Mouse (Mus musculus): ENCODE results near the gene Sdccag8. TPM values are rescaled to one million over a fixed set of nuclear protein-coding genes. Genes with fewer than 3 reads are reported as not detected.

Sdccag8 gene
- total and polyA plus RNA-seq, 2 experiments from 2014 or later: 5.9 to 8.1 TPM

GRCm38 (mm10) chr1:177065732-177066131 lies 251.3 kb downstream of the Sdccag8 start:
- Histone ChIP-seq H3K27ac (ENCODE audit: low read depth) (no peak overlapping the region), H3K36me3 (replicated peaks; ENCODE audit: control insufficient read depth, insufficient read depth, low read length) (peaks cover 5% of the 10 kb centered on the region; the same call in 1 of the 2 replicates), H3K4me2 (ENCODE audit: low read depth, low read length) (no peak overlapping the region), H3K27me3 (ENCODE audit: control insufficient read depth, insufficient read depth, low read length) (no peaks in the 10 kb centered on the region), H3K4me1 (ENCODE audit: control insufficient read depth, insufficient read depth) (no peaks in the 10 kb centered on the region), H3K4me3 (ENCODE audit: low read depth, low read length) (no peak overlapping the region), H3K9ac (replicated peaks; ENCODE audit: low read depth, low read length) (no peak overlapping the region), H3K9me3 (replicated peaks; ENCODE audit: control insufficient read depth, low read length) (no peaks in the 10 kb centered on the region)
- no peak for DNase-seq (ENCODE audit: low spot score)
- no peak for ATAC-seq (ENCODE audit: insufficient read depth, low read depth)
- TF ChIP-seq EP300 (IDR thresholded peaks at IDR 0.05; ENCODE audit: low read depth) (no peak), CTCF (IDR thresholded peaks at IDR 0.05; ENCODE audit: low read depth) (no peak)

GRCm38 (mm10) chr1:177067123-177067646 lies 252.7 kb downstream of the Sdccag8 start:
- Histone ChIP-seq H3K9me3 (replicated peaks; ENCODE audit: control insufficient read depth, low read length) (no peaks in the 10 kb centered on the region), H3K9ac (replicated peaks; ENCODE audit: low read depth, low read length) (no peak overlapping the region), H3K4me1 (ENCODE audit: control insufficient read depth, insufficient read depth) (no peaks in the 10 kb centered on the region), H3K4me2 (ENCODE audit: low read depth, low read length) (no peak overlapping the region), H3K27me3 (ENCODE audit: control insufficient read depth, insufficient read depth, low read length) (no peaks in the 10 kb centered on the region), H3K4me3 (ENCODE audit: low read depth, low read length) (no peak overlapping the region), H3K27ac (ENCODE audit: low read depth) (no peak overlapping the region), H3K36me3 (replicated peaks; ENCODE audit: control insufficient read depth, insufficient read depth, low read length) (0 out of 2 replicates have a peak, but pooled peaks cover 3% of the 10 kb centered on the region)
- ATAC-seq (ENCODE audit: insufficient read depth, low read depth) (no peak), DNase-seq (ENCODE audit: low spot score) (no peak)
- 81% methylated on average over 8 of the region's 8 CpGs for WGBS
- TF ChIP-seq CTCF (IDR thresholded peaks at IDR 0.05; ENCODE audit: low read depth) (no peak), EP300 (IDR thresholded peaks at IDR 0.05; ENCODE audit: low read depth) (no peak)

- no peak for DNase-seq (ENCODE audit: low spot score)
- 85% methylated on average over 2 of the region's 2 CpGs for WGBS
- Histone ChIP-seq H3K9ac (replicated peaks; ENCODE audit: low read depth, low read length) (no peak overlapping the region), H3K36me3 (replicated peaks; ENCODE audit: control insufficient read depth, insufficient read depth, low read length) (0 out of 2 replicates have a peak, but pooled peaks cover 3% of the 10 kb centered on the region), H3K27ac (ENCODE audit: low read depth) (no peak overlapping the region), H3K4me3 (ENCODE audit: low read depth, low read length) (no peak overlapping the region), H3K4me2 (ENCODE audit: low read depth, low read length) (no peak overlapping the region), H3K4me1 (ENCODE audit: control insufficient read depth, insufficient read depth) (no peaks in the 10 kb centered on the region), H3K27me3 (ENCODE audit: control insufficient read depth, insufficient read depth, low read length) (no peaks in the 10 kb centered on the region), H3K9me3 (replicated peaks; ENCODE audit: control insufficient read depth, low read length) (no peaks in the 10 kb centered on the region)
- TF ChIP-seq CTCF (IDR thresholded peaks at IDR 0.05; ENCODE audit: low read depth) (no peak), EP300 (IDR thresholded peaks at IDR 0.05; ENCODE audit: low read depth) (no peak)
- ATAC-seq (ENCODE audit: insufficient read depth, low read depth): no peak
These were observed 254.7 kb downstream of the Sdccag8 start for GRCm38 (mm10) chr1:177069161-177069560.

MicroRNA genes within 50 kb of the gene (microRNA counts, 519-probe panel; counts per million panel counts)
- 5,302 counts per million, percentile 68 among the panel's probes with 10 or more counts for microRNA mmu-miR-350

Small RNA genes lying within 50 kb of the gene (microRNA-seq; reads per million reads assigned to microRNA genes)
- gene Gm25993 (not detected), gene Mir350 (556 reads per million, percentile 74 among the genes with 10 or more reads in this experiment)

Other genes starting within 250 kb of the Sdccag8 start
- 18.8 and 34.7 TPM in 2 replicates for gene Cep170, start 593 bp upstream of the Sdccag8 start, total RNA-seq (2014; rRNA removed; ENCODE audit: low replicate concordance)
- gene Cep170, start 593 bp upstream of the Sdccag8 start, polyA plus RNA-seq (2015; fragmentation: Nextera tagmentation; extraction: Ambion mirVana): 7.1 and 8.5 TPM in 2 replicates

Data from heart, postnatal 0 days (tissue).